ENCODE assay signal across 20 mouse cellular contexts in the genomic region with DNA sequence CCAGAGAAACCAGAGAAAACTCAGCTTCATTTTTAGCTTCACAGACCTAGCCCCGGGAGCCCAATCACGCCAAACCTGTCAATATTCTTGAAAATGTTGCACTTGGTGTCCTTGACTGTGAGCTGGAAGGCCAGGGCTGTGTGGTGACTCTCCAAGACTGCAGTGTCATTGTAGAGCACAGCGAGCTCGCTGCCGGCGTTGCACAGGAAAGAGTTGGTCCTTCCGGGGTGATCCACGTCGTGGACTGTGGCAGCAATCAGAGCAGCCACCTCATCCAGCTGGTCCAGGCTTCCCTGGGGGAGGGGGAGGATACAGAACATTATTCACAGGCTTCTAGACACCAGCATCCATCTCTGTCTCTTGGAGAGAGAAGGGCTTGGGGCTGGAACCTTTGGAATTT. TPM values are rescaled to one million over a fixed set of nuclear protein-coding genes. Genes with fewer than 3 reads are reported as not detected.
DNase-seq lines count a peak whose midpoint lies in the region; ATAC-seq lines count a peak whose summit lies in the region.
"Had no signal": no experiment of that assay in that cellular context is flagged by ENCODE, and none has a peak within 500 bp of the region (broad histone marks: within the 10 kb centered on the region; RNA-seq: fewer than 3 reads in every experiment).

No protein-coding gene starts in this region.

- H3K36me3 ChIP-seq in embryonic facial prominence, embryonic 10.5 days (replicated peaks) = no peaks in the 10 kb centered on the region
- H3K36me3 ChIP-seq: embryonic facial prominence, embryonic 13.5 days; heart, embryonic 12.5 days; lung, embryonic 15.5 days had no signal

- peak; percentile 16 for DNase-seq in retina, postnatal 1 day
- DNase-seq in retina, embryonic 14.5 days (ENCODE audit: low spot score) = no peak
- peak; percentile 71 for DNase-seq in adrenal gland, adult 8-10 months
- DNase-seq in kidney, postnatal 4 days = no peak
- DNase-seq in embryonic facial prominence, embryonic 10.5 days (ENCODE audit: low spot score) = no peak
- DNase-seq: cerebellum, postnatal 25 days; forebrain, postnatal 0 days; gastrocnemius, postnatal 10 days; heart, postnatal 4 days; kidney, adult 9 months; kidney, postnatal 36 days; thymus, postnatal 4 days had no signal

- 88% methylated on average over 9 of the region's 9 CpGs for WGBS in embryonic facial prominence, embryonic 10.5 days

- 0 out of 2 replicates have a peak, but pooled peaks cover 2% of the 10 kb centered on the region for H3K4me1 ChIP-seq in embryonic facial prominence, embryonic 10.5 days
- H3K4me1 ChIP-seq: embryonic facial prominence, embryonic 13.5 days; lung, embryonic 15.5 days had no signal

- H3K9me3 ChIP-seq in embryonic facial prominence, embryonic 10.5 days = no peaks in the 10 kb centered on the region
- H3K9me3 ChIP-seq: embryonic facial prominence, embryonic 13.5 days; heart, embryonic 12.5 days; lung, embryonic 15.5 days had no signal

- H3K27me3 ChIP-seq in embryonic facial prominence, embryonic 10.5 days (replicated peaks; ENCODE audit: low read depth, poor library complexity, severe bottlenecking) = no peaks in the 10 kb centered on the region
- H3K27me3 ChIP-seq: CH12.LX; embryonic facial prominence, embryonic 13.5 days; heart, embryonic 12.5 days; lung, embryonic 15.5 days had no signal

- no peak overlapping the region for H3K4me3 ChIP-seq in embryonic facial prominence, embryonic 10.5 days
- H3K4me3 ChIP-seq: embryonic facial prominence, embryonic 13.5 days; heart, embryonic 12.5 days; lung, embryonic 15.5 days had no signal

- no peak overlapping the region for H3K27ac ChIP-seq in embryonic facial prominence, embryonic 10.5 days (replicated peaks)
- H3K27ac ChIP-seq: embryonic facial prominence, embryonic 13.5 days; hindbrain, postnatal 0 days; lung, embryonic 15.5 days; stomach, postnatal 0 days had no signal

- peak; percentile 50; the same call in 1 of the 2 replicates for ATAC-seq in common myeloid progenitor, adult 5-6 weeks (replicated peaks; ENCODE audit: low read depth, poor library complexity, severe bottlenecking)
- ATAC-seq in megakaryocyte progenitor cell, adult 5-6 weeks (replicated peaks; ENCODE audit: poor library complexity) = peak; percentile 59
- ATAC-seq: hindbrain, postnatal 0 days had no signal

RNA-seq across cellular contexts. Expression of a gene that starts 58.0 kb away (rescaled TPM):
- 10 to 100 TPM; 21.7 to 26.7 (median 24.0) TPM for total RNA-seq in adrenal gland, adult 8-10 months (2022)
- 18.5 and 19.9 TPM in 2 replicates for total RNA-seq in common myeloid progenitor, adult 5-6 weeks (2017)
- total RNA-seq in megakaryocyte progenitor cell, adult 5-6 weeks (2015) = 27.7 and 29.0 TPM in 2 replicates
- 19.1 and 19.4 TPM in 2 replicates for total RNA-seq in megakaryocyte progenitor cell, adult 5-6 weeks (2017)
- polyA plus RNA-seq in embryonic facial prominence, embryonic 10.5 days (2016; fragmentation: Nextera tagmentation; extraction: Ambion mirVana) = 17.1 and 17.3 TPM in 2 replicates

Comparison
In these comparisons a context has a peak if more than half of its experiments do, and no peak if none do; other contexts are left out.
1. DNase-seq: peak in retina, postnatal 1 day (single experiment) and adrenal gland, adult 8-10 months (single experiment); none in retina, embryonic 14.5 days (single experiment), kidney, postnatal 4 days (0 of 2) and embryonic facial prominence, embryonic 10.5 days (single experiment).